Mouse (Mus musculus) E14TG2a.4 (cell line): ENCODE measurements around the gene Xrra1.

ENCODE experiments used
- CTCF ChIP-seq: conservative IDR thresholded peaks from 2 replicates; pipeline ENCODE4 v1.5.1; 2014; ENCODE audit warnings: low read length
- POU5F1 ChIP-seq: IDR thresholded peaks from 2 replicates; pipeline ENCODE4 v1.6.1; 2014; ENCODE audit warnings: low read length, borderline replicate concordance

DNA sequence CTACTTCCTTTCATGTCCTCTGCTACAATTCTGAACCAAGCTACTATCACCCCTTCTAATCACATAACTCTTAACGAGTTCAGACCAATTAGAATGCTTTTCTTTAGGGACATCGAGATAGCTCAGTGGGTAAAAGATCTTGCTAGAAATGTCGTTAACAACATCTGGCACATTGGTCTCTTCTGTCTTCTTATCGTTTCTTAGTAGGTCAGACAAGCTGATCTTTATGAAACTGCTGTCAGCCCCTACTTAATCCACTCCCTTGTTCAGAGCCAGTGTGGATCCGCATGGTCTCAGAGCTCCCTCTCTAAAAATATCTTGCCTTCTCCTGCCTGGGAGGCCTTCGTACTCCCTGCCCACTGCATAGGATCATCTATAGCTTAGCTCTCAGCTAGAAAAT is 15.0 kb downstream of the Xrra1 start:
- TF ChIP-seq CTCF, result no peak
- no peak for TF ChIP-seq POU5F1
